Mouse (Mus musculus) forebrain, embryonic 14.5 days (tissue): ENCODE measurements at regions not wholly inside any gene's neighbourhood (a gene's known extent, or its start where the extent isn't known, plus 50 kb on each side); places are given as distances from the start of the nearest gene placed in this dataset.

ENCODE experiments used
- ATAC-seq: fragments of 200-750 bp; cut with Nextera tagmentation; 2 replicates; pipeline ENCODE4 v1.8.0; 2017; ENCODE audit warnings: mild to moderate bottlenecking, moderate library complexity
- DNase-seq: peaks from one replicate; pipeline ENCODE4 v3.0.0-alpha.2; 2015; ENCODE audit warnings: low spot score
- H3K27ac ChIP-seq: fragments of 300-500 bp; sonication (generic); 2 replicates; pipeline ENCODE4 v1.5.1; 2014; ENCODE audit warnings: low read depth, mild to moderate bottlenecking, control low read depth, low read length, moderate library complexity
- H3K27me3 ChIP-seq: fragments of 300-500 bp; sonication (generic); replicated peaks from 2 replicates; pipeline ENCODE4 v1.6.1; 2014; ENCODE audit warnings: low read length, control low read depth, mixed read lengths; ENCODE audit not compliant: control insufficient read depth, insufficient read depth
- H3K36me3 ChIP-seq: fragments of 300-500 bp; sonication (generic); 2 replicates; pipeline ENCODE4 v1.6.1; 2014; ENCODE audit warnings: low read length, control low read depth; ENCODE audit not compliant: control insufficient read depth, insufficient read depth
- H3K4me1 ChIP-seq: fragments of 300-500 bp; sonication (generic); 2 replicates; pipeline ENCODE4 v1.6.1; 2014; ENCODE audit warnings: antibody characterized with exemption, low read length, control low read depth; ENCODE audit not compliant: control insufficient read depth, insufficient read depth
- H3K4me2 ChIP-seq: fragments of 300-500 bp; sonication (generic); 2 replicates; pipeline ENCODE4 v1.6.1; 2014; ENCODE audit warnings: mild to moderate bottlenecking, control low read depth, low read length
- H3K4me3 ChIP-seq: fragments of 300-500 bp; sonication (generic); 2 replicates; pipeline ENCODE4 v1.5.1; 2014; ENCODE audit warnings: low read depth, low read length, control low read depth
- H3K9ac ChIP-seq: fragments of 300-500 bp; sonication (generic); 2 replicates; pipeline ENCODE4 v1.6.1; 2014; ENCODE audit warnings: mild to moderate bottlenecking, low read length, control low read depth, moderate library complexity
- H3K9me3 ChIP-seq: fragments of 300-500 bp; sonication (generic); replicated peaks from 2 replicates; pipeline ENCODE4 v1.6.1; 2016; ENCODE audit warnings: low read length, control low read depth, mixed read lengths; ENCODE audit not compliant: control insufficient read depth
- WGBS: fragments of 180-500 bp; shearing (Covaris S2); extraction: QIAGEN DNeasy Blood & Tissue Kit; methylation state at CpG from one replicate; pipeline ENCODE4 v1.1.7; 2014; 5-methylcytosine and 5-hydroxymethylcytosine counted together

- 46% methylated on average over 9 of the region's 9 CpGs for WGBS
- DNase-seq (no peak), ATAC-seq (0 out of 2 replicates have a peak, but pooled peaks have one; percentile 20)
- Histone ChIP-seq H3K36me3 (no peaks in the 10 kb centered on the region), H3K9ac (no peak overlapping the region), H3K27me3 (no peaks in the 10 kb centered on the region), H3K4me3 (no peak overlapping the region), H3K4me1 (no peaks in the 10 kb centered on the region), H3K9me3 (peaks cover 3% of the 10 kb centered on the region; the same call in 1 of the 2 replicates), H3K4me2 (no peak overlapping the region), H3K27ac (no peak overlapping the region)
Observed at GRCm38 (mm10) chr6:100452097-100453002, 165.1 kb upstream of the Rybp start.

- DNase-seq (no peak), ATAC-seq (no peak)
- H3K4me2 ChIP-seq = no peak overlapping the region
- H3K9me3 ChIP-seq = peaks cover 3% of the 10 kb centered on the region; the same call in 1 of the 2 replicates
- no peaks in the 10 kb centered on the region for H3K4me1 ChIP-seq
- 96% methylated on average over 6 of the region's 6 CpGs for WGBS
- no peaks in the 10 kb centered on the region for H3K36me3 ChIP-seq
- H3K27me3 ChIP-seq = no peaks in the 10 kb centered on the region
- H3K27ac ChIP-seq = no peak overlapping the region
- H3K9ac ChIP-seq = no peak overlapping the region
- H3K4me3 ChIP-seq = no peak overlapping the region
Observed at GRCm38 (mm10) chr6:100450108-100450507, 162.8 kb upstream of the Rybp start.

DNA sequence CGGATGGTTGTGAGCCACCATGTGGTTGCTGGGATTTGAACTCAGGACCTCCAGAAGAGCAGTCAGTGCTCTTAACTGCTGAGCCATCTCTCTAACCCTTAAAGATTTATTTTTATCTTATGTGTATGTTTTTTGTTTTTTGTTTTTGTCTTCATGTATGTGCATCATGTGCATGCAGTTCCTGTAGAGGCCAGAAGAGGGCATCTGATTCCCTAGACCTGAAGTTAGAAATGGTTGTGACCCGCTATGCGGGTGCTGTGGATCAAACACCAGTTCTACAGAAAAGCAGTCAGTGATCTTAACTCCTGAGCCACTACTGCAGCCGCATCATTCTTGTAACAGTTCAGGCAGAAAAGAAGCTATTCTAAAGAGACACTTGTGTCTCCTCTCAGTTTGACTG is 161.8 kb upstream of the Rybp start:
- H3K9ac ChIP-seq = no peak overlapping the region
- DNase-seq (no peak), ATAC-seq (no peak)
- H3K4me2 ChIP-seq = no peak overlapping the region
- H3K4me3 ChIP-seq = no peak overlapping the region
- H3K27ac ChIP-seq = no peak overlapping the region
- WGBS = over 99% methylated on average over 4 of the region's 4 CpGs
- no peaks in the 10 kb centered on the region for H3K36me3 ChIP-seq
- peaks cover 3% of the 10 kb centered on the region; the same call in 1 of the 2 replicates for H3K9me3 ChIP-seq
- no peaks in the 10 kb centered on the region for H3K4me1 ChIP-seq
- no peaks in the 10 kb centered on the region for H3K27me3 ChIP-seq

- no peak for DNase-seq
- no peak for ATAC-seq
Observed at GRCm38 (mm10) chr6:100447211-100447610, 159.9 kb upstream of the Rybp start.

DNA sequence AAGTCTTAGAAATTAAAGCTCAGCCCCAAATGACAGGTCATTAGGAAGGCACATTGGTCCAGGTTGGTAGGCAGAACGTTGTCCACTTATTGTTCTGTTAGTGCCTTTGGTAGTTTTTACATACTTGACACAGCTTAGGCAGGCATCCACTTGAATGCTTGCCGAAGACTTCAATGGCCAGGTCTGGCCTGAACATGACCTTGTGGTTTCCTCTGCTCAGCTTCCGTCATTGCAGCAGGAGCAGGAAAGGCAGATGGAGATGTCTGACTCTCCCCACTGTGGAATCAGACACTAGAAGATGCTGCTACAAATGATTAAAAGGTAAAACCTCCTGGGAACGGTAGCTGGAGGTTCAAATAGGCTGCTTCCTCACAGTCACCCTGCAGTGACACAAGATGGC is 159.5 kb upstream of the Rybp start:
- no peaks in the 10 kb centered on the region for H3K27me3 ChIP-seq
- DNase-seq = no peak
- ATAC-seq = no peak
- peaks cover 3% of the 10 kb centered on the region; the same call in 1 of the 2 replicates for H3K9me3 ChIP-seq
- no peak overlapping the region for H3K27ac ChIP-seq
- no peaks in the 10 kb centered on the region for H3K36me3 ChIP-seq
- H3K4me3 ChIP-seq = no peak overlapping the region
- no peaks in the 10 kb centered on the region for H3K4me1 ChIP-seq
- H3K4me2 ChIP-seq = no peak overlapping the region
- no peak overlapping the region for H3K9ac ChIP-seq
- WGBS = 80% methylated on average over 4 of the region's 4 CpGs

More at GRCm38 (mm10) chr6:100447211-100447610, 159.9 kb upstream of the Rybp start:
- H3K27ac ChIP-seq = no peak overlapping the region
- no peaks in the 10 kb centered on the region for H3K36me3 ChIP-seq
- 23% methylated on average over 1 of the region's 1 CpGs for WGBS
- H3K4me3 ChIP-seq = no peak overlapping the region
- no peaks in the 10 kb centered on the region for H3K4me1 ChIP-seq
- no peak overlapping the region for H3K4me2 ChIP-seq
- H3K9ac ChIP-seq = no peak overlapping the region
- no peaks in the 10 kb centered on the region for H3K27me3 ChIP-seq
- peaks cover 3% of the 10 kb centered on the region; the same call in 1 of the 2 replicates for H3K9me3 ChIP-seq

DNA sequence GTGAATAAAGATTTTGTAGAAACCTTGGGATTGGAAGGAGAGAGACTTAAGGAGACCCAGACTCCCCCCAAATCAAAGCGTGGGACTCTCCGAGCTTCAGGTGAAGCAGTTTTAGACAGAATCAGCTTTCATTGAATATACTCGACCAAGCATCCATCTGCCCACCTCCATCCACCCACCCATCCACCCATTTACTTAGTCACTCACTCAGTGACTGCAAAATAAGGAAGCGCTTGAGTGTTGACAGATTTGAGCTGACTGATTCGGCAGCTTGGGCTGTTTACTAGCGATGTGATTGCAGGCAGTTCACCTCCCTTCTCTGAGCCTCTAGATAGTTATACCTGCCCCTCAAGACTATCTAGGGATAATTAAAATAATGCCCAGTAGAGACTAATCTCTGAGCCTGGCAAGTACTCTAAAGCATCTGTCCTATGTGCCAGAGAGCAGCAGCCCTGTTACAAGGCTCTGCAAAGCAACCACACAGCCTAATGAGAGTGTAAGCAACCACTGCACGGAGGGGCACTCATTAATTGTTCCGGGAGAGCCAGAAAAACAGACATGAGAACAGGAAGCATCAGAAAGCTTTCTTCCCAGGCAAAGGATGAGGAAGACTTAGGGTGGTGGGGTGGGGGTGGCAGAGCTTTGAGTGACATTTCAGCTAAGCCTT is 151.9 kb upstream of the Rybp start:
- no peaks in the 10 kb centered on the region for H3K36me3 ChIP-seq
- peaks cover 7% of the 10 kb centered on the region; the same call in 1 of the 2 replicates for H3K4me1 ChIP-seq
- 3% methylated on average over 8 of the region's 8 CpGs for WGBS
- H3K9ac ChIP-seq = peak overlapping the region; percentile 47; the same call in 1 of the 2 replicates
- H3K4me2 ChIP-seq = peak overlapping the region; percentile 53
- H3K4me3 ChIP-seq = peak overlapping the region; percentile 21
- H3K27ac ChIP-seq = no peak overlapping the region
- DNase-seq = peak; percentile 47
- ATAC-seq = peak; percentile 40
- no peaks in the 10 kb centered on the region for H3K9me3 ChIP-seq
- H3K27me3 ChIP-seq = no peaks in the 10 kb centered on the region

- H3K4me1 ChIP-seq = peaks cover 7% of the 10 kb centered on the region; the same call in 1 of the 2 replicates
- peak overlapping the region; percentile 21 for H3K4me3 ChIP-seq
- H3K27me3 ChIP-seq = no peaks in the 10 kb centered on the region
- peak overlapping the region; percentile 53 for H3K4me2 ChIP-seq
- peak; percentile 77 for ATAC-seq
- peak overlapping the region; percentile 47; the same call in 1 of the 2 replicates for H3K9ac ChIP-seq
- no peaks in the 10 kb centered on the region for H3K36me3 ChIP-seq
- WGBS = 2% methylated on average over 13 of the region's 13 CpGs
- peak; percentile 76 for DNase-seq
- no peaks in the 10 kb centered on the region for H3K9me3 ChIP-seq
- H3K27ac ChIP-seq = peak overlapping the region; percentile 15; the same call in 1 of the 2 replicates
Observed at GRCm38 (mm10) chr6:100438511-100438991, 151.3 kb upstream of the Rybp start.

DNA sequence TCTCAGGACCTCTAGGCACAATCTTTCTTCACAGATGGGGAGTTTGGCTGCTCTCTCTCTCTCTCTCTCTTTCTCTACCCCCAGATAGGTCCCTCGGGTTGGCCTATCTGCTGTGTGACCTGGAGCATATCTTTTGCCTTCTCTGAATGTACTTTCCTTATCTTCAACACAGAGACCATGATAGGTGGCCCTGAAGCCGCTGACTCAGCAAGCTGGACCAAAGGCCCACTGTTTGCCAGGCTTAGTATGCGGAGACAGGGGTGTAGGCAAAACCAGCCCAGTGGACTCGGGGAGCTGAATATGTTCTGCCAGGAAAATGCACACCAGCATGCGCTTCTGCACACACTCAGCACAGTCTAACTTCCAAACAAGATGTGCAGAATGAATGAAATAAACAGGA is 150.7 kb upstream of the Rybp start:
- Histone ChIP-seq H3K4me1 (peaks cover 13% of the 10 kb centered on the region), H3K27me3 (no peaks in the 10 kb centered on the region), H3K9me3 (no peaks in the 10 kb centered on the region), H3K27ac (peak overlapping the region; percentile 15; the same call in 1 of the 2 replicates), H3K9ac (no peak overlapping the region), H3K36me3 (no peaks in the 10 kb centered on the region), H3K4me2 (peak overlapping the region; percentile 53), H3K4me3 (peak overlapping the region; percentile 21; the same call in 1 of the 2 replicates)
- 54% methylated on average over 5 of the region's 5 CpGs for WGBS
- no peak for ATAC-seq
- no peak for DNase-seq
